10 mouse cellular contexts compared by ENCODE assay signal in genomic region chr15:83408692-83409442, GRCm38 (mm10). TPM values are rescaled to one million over a fixed set of nuclear protein-coding genes. Genes with fewer than 3 reads are reported as not detected.
DNase-seq lines count a peak whose midpoint lies in the region; ATAC-seq and TF ChIP-seq lines count a peak whose summit lies in the region.
"Had no signal": no experiment of that assay in that cellular context is flagged by ENCODE, and none has a peak within 500 bp of the region (broad histone marks: within the 10 kb centered on the region; RNA-seq: fewer than 3 reads in every experiment).

No protein-coding gene starts in this region.

- H3K4me1 ChIP-seq in heart, embryonic 13.5 days, result peaks cover 56% of the 10 kb centered on the region
- H3K4me1 ChIP-seq in liver, embryonic 12.5 days, result peaks cover 66% of the 10 kb centered on the region
- H3K4me1 ChIP-seq in liver, embryonic 11.5 days (replicated peaks; ENCODE audit: control insufficient read depth, insufficient read depth, low read length), result peaks cover 23% of the 10 kb centered on the region
- peaks cover 34% of the 10 kb centered on the region for H3K4me1 ChIP-seq in embryonic fibroblast, embryonic 13.5 days (ENCODE audit: control insufficient read depth, insufficient read depth, low read length)

- peaks cover 7% of the 10 kb centered on the region; the same call in 1 of the 2 replicates for H3K36me3 ChIP-seq in heart, embryonic 13.5 days
- H3K36me3 ChIP-seq in liver, embryonic 12.5 days, result peaks cover 49% of the 10 kb centered on the region
- H3K36me3 ChIP-seq in liver, embryonic 11.5 days (ENCODE audit: control insufficient read depth, insufficient read depth, low read length), result 0 out of 2 replicates have a peak, but pooled peaks cover 3% of the 10 kb centered on the region

- H3K9ac ChIP-seq in heart, embryonic 13.5 days, result peak overlapping the region; percentile 54; the same call in 1 of the 2 replicates
- 0 out of 2 replicates have a peak overlapping the region, but pooled peaks have one; percentile 17 for H3K9ac ChIP-seq in liver, embryonic 12.5 days
- no peak overlapping the region for H3K9ac ChIP-seq in liver, embryonic 11.5 days (ENCODE audit: low read depth, low read length)

- no peak overlapping the region for H3K4me3 ChIP-seq in heart, embryonic 13.5 days
- H3K4me3 ChIP-seq in liver, embryonic 12.5 days, result no peak overlapping the region
- H3K4me3 ChIP-seq in liver, embryonic 11.5 days (ENCODE audit: low read depth, low read length), result no peak overlapping the region
- no peak overlapping the region for H3K4me3 ChIP-seq in embryonic fibroblast, embryonic 13.5 days (ENCODE audit: insufficient read depth, low read length)

- WGBS in heart, embryonic 13.5 days, result 61% methylated on average over 8 of the region's 8 CpGs
- 72% methylated on average over 8 of the region's 8 CpGs for WGBS in liver, embryonic 12.5 days (ENCODE audit: insufficient replicate concordance)
- WGBS in liver, embryonic 11.5 days, result 70% methylated on average over 8 of the region's 8 CpGs

- H3K27me3 ChIP-seq in heart, embryonic 13.5 days (replicated peaks), result no peaks in the 10 kb centered on the region
- H3K27me3 ChIP-seq in liver, embryonic 12.5 days (replicated peaks), result no peaks in the 10 kb centered on the region
- H3K27me3 ChIP-seq in liver, embryonic 11.5 days (replicated peaks; ENCODE audit: control insufficient read depth, insufficient read depth, low read length), result no peaks in the 10 kb centered on the region

- no peak overlapping the region for H3K4me2 ChIP-seq in heart, embryonic 13.5 days
- no peak overlapping the region for H3K4me2 ChIP-seq in liver, embryonic 12.5 days
- H3K4me2 ChIP-seq in liver, embryonic 11.5 days, result no peak overlapping the region

- intact Hi-C loops in heart, postnatal 36 days (cut with DNase I), result no loop called here

- ATAC-seq in heart, embryonic 13.5 days (ENCODE audit: extremely low read depth, insufficient number of reproducible peaks, low FRiP score, low TSS enrichment), result no peak
- no peak for ATAC-seq in liver, embryonic 12.5 days
- no peak for ATAC-seq in liver, embryonic 11.5 days (replicated peaks; ENCODE audit: low FRiP score)
- ATAC-seq: inflammation-experienced regulatory T-cells, adult 6 months had no signal

- 0 out of 2 replicates have a peak overlapping the region, but pooled peaks have one; percentile 42 for H3K27ac ChIP-seq in heart, embryonic 13.5 days (replicated peaks)
- H3K27ac ChIP-seq in liver, embryonic 12.5 days, result peak overlapping the region; percentile 22; the same call in 1 of the 2 replicates
- no peak overlapping the region for H3K27ac ChIP-seq in liver, embryonic 11.5 days (ENCODE audit: low read depth, low read length)
- peak overlapping the region; percentile 16; the same call in 1 of the 2 replicates for H3K27ac ChIP-seq in embryonic fibroblast, embryonic 13.5 days (ENCODE audit: insufficient read depth, low read length)

- no peaks in the 10 kb centered on the region for H3K9me3 ChIP-seq in heart, embryonic 13.5 days
- no peaks in the 10 kb centered on the region for H3K9me3 ChIP-seq in liver, embryonic 12.5 days (replicated peaks)
- no peaks in the 10 kb centered on the region for H3K9me3 ChIP-seq in liver, embryonic 11.5 days (ENCODE audit: control insufficient read depth, low read length)

- TF ChIP-seq CTCF in embryonic fibroblast, embryonic 13.5 days (IDR thresholded peaks at IDR 0.05; ENCODE audit: borderline replicate concordance, insufficient read depth, low read length), result no peak

- DNase-seq in heart, postnatal 36 days, result no peak
- DNase-seq in liver, embryonic 11.5 days (ENCODE audit: low spot score), result no peak
- DNase-seq in lung, postnatal 25 days (ENCODE audit: low spot score), result peak; percentile 68
- no peak for DNase-seq in cerebellum, adult 11-12 months
- DNase-seq in gastrocnemius, postnatal 10 days, result no peak
- DNase-seq: adrenal gland, postnatal 25 days had no signal

- no peak for TF ChIP-seq POLR2A in embryonic fibroblast, embryonic 13.5 days (IDR thresholded peaks at IDR 0.05; ENCODE audit: low read depth, low read length)

RNA-seq across cellular contexts. Expression of gene Pacsin2, which starts 55.5 kb away (rescaled TPM):
- polyA plus RNA-seq in heart, embryonic 13.5 days (2015; fragmentation: Nextera tagmentation; extraction: Ambion mirVana), result 56.8 and 57.8 TPM in 2 replicates
- 100 to 1,000 TPM; 174 to 191 TPM for total RNA-seq in heart, postnatal 36 days (2021)
- polyA plus RNA-seq in liver, embryonic 12.5 days (2016; fragmentation: Nextera tagmentation; extraction: Ambion mirVana), result 65.1 and 68.4 TPM in 2 replicates
- polyA plus RNA-seq in liver, embryonic 11.5 days (2014; fragmentation: Nextera tagmentation; extraction: Ambion mirVana), result 82.9 and 89.3 TPM in 2 replicates
- polyA plus RNA-seq in embryonic fibroblast, embryonic 13.5 days (2011; ENCODE audit: insufficient read length, low read depth, missing spikeins), result 62.0 and 75.6 TPM in 2 replicates
- 10 to 100 TPM; 42.8 to 44.4 TPM for total RNA-seq in gastrocnemius, postnatal 10 days (2021)

RNA-seq across cellular contexts. Expression of gene Arfgap3, which starts 58.8 kb away (rescaled TPM):
- 27.8 and 28.5 TPM in 2 replicates for polyA plus RNA-seq in heart, embryonic 13.5 days (2015; fragmentation: Nextera tagmentation; extraction: Ambion mirVana)
- 10 to 100 TPM; 11.0 to 12.2 TPM for total RNA-seq in heart, postnatal 36 days (2021)
- 16.2 and 19.9 TPM in 2 replicates for polyA plus RNA-seq in liver, embryonic 12.5 days (2016; fragmentation: Nextera tagmentation; extraction: Ambion mirVana)
- polyA plus RNA-seq in liver, embryonic 11.5 days (2014; fragmentation: Nextera tagmentation; extraction: Ambion mirVana), result 26.3 and 26.7 TPM in 2 replicates
- 51.9 and 55.2 TPM in 2 replicates for polyA plus RNA-seq in embryonic fibroblast, embryonic 13.5 days (2011; ENCODE audit: insufficient read length, low read depth, missing spikeins)
- total RNA-seq in gastrocnemius, postnatal 10 days (2021), result 10 to 100 TPM; 12.3 to 16.0 TPM
